8 mouse cellular contexts compared by ENCODE assay signal in the genomic region with DNA sequence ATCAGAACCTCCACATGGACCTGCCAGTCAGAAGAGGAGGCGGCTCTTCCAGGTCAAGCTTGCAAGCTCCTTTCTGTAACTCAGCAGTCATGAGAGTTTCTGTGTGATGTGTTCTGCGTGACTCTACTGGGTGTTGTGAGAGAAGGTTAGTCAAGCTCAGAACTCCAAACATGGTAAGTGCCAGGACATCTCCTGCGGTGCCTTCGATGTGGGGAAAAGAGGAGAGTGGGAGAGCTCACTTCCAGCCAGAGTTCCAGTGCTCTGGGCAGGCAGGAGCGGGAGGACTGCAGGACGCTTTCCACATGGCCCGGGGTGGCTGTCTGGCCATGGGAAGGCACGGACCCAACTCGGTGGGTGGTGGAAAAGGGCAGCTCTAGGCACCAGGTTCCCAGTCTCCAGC. TPM values are rescaled to one million over a fixed set of nuclear protein-coding genes. Genes with fewer than 3 reads are reported as not detected.
DNase-seq lines count a peak whose midpoint lies in the region; ATAC-seq lines count a peak whose summit lies in the region.
"Not testable (repeated sequence)": the region's sequence is repeated elsewhere in the genome, so short reads cannot be mapped to it uniquely, and the experiment has no call there.

A gene (plus strand): TSS at position 58 of the 400 bp plus-strand sequence.

- H3K27me3 ChIP-seq in forebrain, embryonic 15.5 days; heart, embryonic 16.5 days (ENCODE audit: control insufficient read depth, insufficient read depth, low read length); kidney, embryonic 14.5 days (ENCODE audit: control insufficient read depth, insufficient read depth, low read length); limb, embryonic 13.5 days; midbrain, embryonic 13.5 days: not testable (repeated sequence)

- H3K4me1 ChIP-seq in forebrain, embryonic 15.5 days; heart, embryonic 16.5 days (ENCODE audit: control insufficient read depth, insufficient read depth, low read length); kidney, embryonic 14.5 days (ENCODE audit: control insufficient read depth, insufficient read depth, low read length); limb, embryonic 13.5 days; midbrain, embryonic 13.5 days (replicated peaks): not testable (repeated sequence)

- H3K9me3 ChIP-seq in forebrain, embryonic 15.5 days; heart, embryonic 16.5 days (replicated peaks; ENCODE audit: control insufficient read depth, low read length); kidney, embryonic 14.5 days (ENCODE audit: control insufficient read depth, low read length); limb, embryonic 13.5 days; midbrain, embryonic 13.5 days: not testable (repeated sequence)

- peak; percentile 4 for DNase-seq in Muller cell, postnatal 12 days (ENCODE audit: inconsistent ontology term)
- peak; percentile 38 for DNase-seq in cerebellum, adult 9-10 months
- peak; percentile 41 for DNase-seq in testis, postnatal 10 days (ENCODE audit: low spot score)

- peak within 1 kb of the TSS; percentile 43 for H3K4me3 ChIP-seq in forebrain, embryonic 15.5 days
- H3K4me3 ChIP-seq in heart, embryonic 16.5 days (ENCODE audit: low read length): peak within 1 kb of the TSS; percentile 52
- H3K4me3 ChIP-seq in kidney, embryonic 14.5 days (ENCODE audit: low read length): peak within 1 kb of the TSS; percentile 34
- H3K4me3 ChIP-seq in limb, embryonic 13.5 days: peak within 1 kb of the TSS; percentile 47
- peak within 1 kb of the TSS; percentile 45 for H3K4me3 ChIP-seq in midbrain, embryonic 13.5 days (replicated peaks)

- WGBS in forebrain, embryonic 15.5 days: 4% methylated on average over 8 of the region's 9 CpGs
- 8% methylated on average over 7 of the region's 9 CpGs for WGBS in heart, embryonic 16.5 days
- WGBS in kidney, embryonic 14.5 days: 12% methylated on average over 6 of the region's 9 CpGs
- 13% methylated on average over 7 of the region's 9 CpGs for WGBS in limb, embryonic 13.5 days
- 11% methylated on average over 5 of the region's 9 CpGs for WGBS in midbrain, embryonic 13.5 days

- H3K27ac ChIP-seq in forebrain, embryonic 15.5 days (replicated peaks); heart, embryonic 16.5 days (ENCODE audit: low read length); kidney, embryonic 14.5 days (ENCODE audit: low read depth, low read length); limb, embryonic 13.5 days; midbrain, embryonic 13.5 days: not testable (repeated sequence)

- not testable (repeated sequence) for ATAC-seq in forebrain, embryonic 15.5 days (replicated peaks); heart, embryonic 16.5 days (replicated peaks; ENCODE audit: extremely low read depth, insufficient read depth, low FRiP score); kidney, embryonic 14.5 days (ENCODE audit: low FRiP score, low TSS enrichment); limb, embryonic 13.5 days (ENCODE audit: low FRiP score, low read depth); midbrain, embryonic 13.5 days

- H3K36me3 ChIP-seq in forebrain, embryonic 15.5 days; heart, embryonic 16.5 days (ENCODE audit: control insufficient read depth, insufficient read depth); kidney, embryonic 14.5 days (ENCODE audit: control insufficient read depth, insufficient read depth, low read length); limb, embryonic 13.5 days; midbrain, embryonic 13.5 days: not testable (repeated sequence)

- H3K9ac ChIP-seq in forebrain, embryonic 15.5 days (replicated peaks): peak within 1 kb of the TSS; percentile 24; the same call in 1 of the 2 replicates
- H3K9ac ChIP-seq in heart, embryonic 16.5 days (ENCODE audit: low read length): peak within 1 kb of the TSS; percentile 34; the same call in 1 of the 2 replicates
- H3K9ac ChIP-seq in kidney, embryonic 14.5 days (ENCODE audit: low read depth, low read length): peak within 1 kb of the TSS; percentile 20; the same call in 1 of the 2 replicates
- H3K9ac ChIP-seq in limb, embryonic 13.5 days: peak within 1 kb of the TSS; percentile 59
- not testable (repeated sequence) for H3K9ac ChIP-seq in midbrain, embryonic 13.5 days (replicated peaks)

- H3K4me2 ChIP-seq in forebrain, embryonic 15.5 days (replicated peaks): peak within 1 kb of the TSS; percentile 40
- H3K4me2 ChIP-seq in heart, embryonic 16.5 days (ENCODE audit: low read depth, low read length): peak within 1 kb of the TSS; percentile 58
- H3K4me2 ChIP-seq in kidney, embryonic 14.5 days (replicated peaks; ENCODE audit: low read depth, low read length): not testable (repeated sequence)
- H3K4me2 ChIP-seq in limb, embryonic 13.5 days (replicated peaks): peak within 1 kb of the TSS; percentile 57
- peak within 1 kb of the TSS; percentile 54 for H3K4me2 ChIP-seq in midbrain, embryonic 13.5 days (replicated peaks)

RNA-seq across cellular contexts. Expression of the gene that starts here (rescaled TPM):
- polyA plus RNA-seq in forebrain, embryonic 15.5 days (2015; fragmentation: Nextera tagmentation; extraction: Ambion mirVana): 6.1 and 6.4 TPM in 2 replicates
- 13.9 and 14.8 TPM in 2 replicates for polyA plus RNA-seq in heart, embryonic 16.5 days (2015; fragmentation: Nextera tagmentation; extraction: Ambion mirVana)
- 12.7 and 18.6 TPM in 2 replicates for polyA plus RNA-seq in kidney, embryonic 14.5 days (2014; fragmentation: Nextera tagmentation; extraction: Ambion mirVana)
- 11.6 and 13.4 TPM in 2 replicates for polyA plus RNA-seq in limb, embryonic 13.5 days (2015; fragmentation: Nextera tagmentation; extraction: Ambion mirVana)
- polyA plus RNA-seq in midbrain, embryonic 13.5 days (2015; fragmentation: Nextera tagmentation; extraction: Ambion mirVana): 7.1 and 7.5 TPM in 2 replicates
